Mouse (Mus musculus): ENCODE data around the gene Pla2g7.

The Pla2g7 gene

DNA sequence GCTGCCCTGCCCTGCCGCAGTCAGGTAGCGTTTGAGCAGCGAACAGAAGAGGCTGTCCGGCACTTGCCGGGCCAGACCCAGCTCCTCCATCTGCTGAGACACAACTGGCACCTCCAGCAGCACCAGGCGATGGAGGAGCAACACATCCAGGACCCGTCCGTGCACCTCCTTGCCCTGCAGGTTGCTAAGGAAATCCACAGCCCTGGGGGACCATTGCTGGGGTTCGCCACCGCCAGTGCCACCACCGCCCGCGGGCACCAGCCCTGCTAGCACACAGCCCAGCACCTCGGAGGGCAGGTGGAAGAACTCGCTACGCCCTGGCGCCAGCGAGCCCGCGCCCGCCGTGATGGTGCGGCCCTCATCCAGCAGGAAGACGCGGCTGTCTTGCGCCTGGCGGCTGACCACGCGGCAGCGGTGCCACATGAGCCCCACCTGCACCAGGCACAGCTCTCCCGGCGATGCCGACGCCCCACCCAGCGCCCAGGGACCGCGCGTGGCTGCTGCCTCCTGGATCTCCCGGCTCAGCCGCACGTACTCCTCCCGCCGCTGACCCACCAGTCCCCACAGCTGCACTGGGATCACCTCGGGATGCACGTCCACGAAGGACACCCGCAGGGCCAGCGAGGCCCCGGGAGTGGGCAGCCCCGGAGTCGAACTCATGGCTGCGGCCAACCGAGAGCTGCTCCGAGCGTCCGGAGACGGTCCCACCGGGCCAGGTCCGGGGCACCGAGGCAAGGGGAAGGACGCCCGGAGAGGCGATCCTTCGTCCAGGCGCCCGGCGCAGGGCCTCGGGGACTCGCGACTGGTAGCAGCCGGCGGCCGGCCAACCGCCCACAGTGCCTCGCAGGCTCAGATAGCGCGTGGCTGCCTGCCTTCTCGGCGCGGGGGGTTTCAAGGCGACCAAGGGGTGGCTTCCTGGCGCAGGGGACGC, 61.9 kb downstream of the Pla2g7 start, which contains the start of gene Tdrd6:
TSS of gene Tdrd6 (minus strand) at position 804 of the 931 bp plus-strand sequence.
- in situ Hi-C loops (cut with MboI; ENCODE audit: low pct_unique_long_range_greater_than_20kb in 1 of 2, low sequenced_read_pairs in 2 of 2, unreplicated experiment in 1 of 2): no loop called here

DNA sequence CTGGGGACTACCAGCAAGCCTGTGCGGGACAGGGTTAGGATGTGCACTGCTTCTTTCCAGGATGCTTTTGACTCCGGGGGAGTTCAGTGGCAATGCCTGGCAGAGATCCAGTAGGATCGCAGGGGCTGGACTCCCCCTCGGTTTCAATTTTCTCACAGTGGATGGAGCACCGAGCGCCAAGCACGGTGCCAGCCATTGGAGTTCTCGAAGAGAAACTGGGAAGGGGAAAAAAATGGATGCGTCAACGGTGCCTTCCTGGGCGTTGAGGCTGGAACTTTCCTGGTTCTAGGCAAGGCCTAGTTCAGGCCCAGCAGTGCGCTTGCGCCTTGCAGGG, 62.5 kb downstream of the Pla2g7 start:
- in situ Hi-C loops (cut with MboI; ENCODE audit: low pct_unique_long_range_greater_than_20kb in 1 of 2, low sequenced_read_pairs in 2 of 2, unreplicated experiment in 1 of 2): no loop called here

DNA sequence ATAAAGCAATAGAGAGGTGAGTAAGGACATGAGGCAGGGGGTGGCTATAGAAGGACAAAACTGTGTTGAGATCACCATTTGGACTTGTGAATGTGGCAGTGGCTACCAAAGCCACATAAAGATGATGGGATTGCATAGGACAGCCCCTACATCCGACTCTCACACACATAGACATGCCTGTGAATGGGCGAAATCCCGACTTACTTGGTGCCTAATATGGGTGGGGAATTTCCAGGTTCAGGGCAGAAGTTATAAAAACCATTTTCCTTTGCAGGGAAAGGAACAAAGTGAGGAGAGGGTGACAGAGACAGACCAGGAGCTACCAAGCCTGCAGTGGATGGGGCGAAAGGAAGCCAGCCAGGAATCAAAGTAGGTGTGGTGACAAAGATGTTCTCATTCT, 69.2 kb downstream of the Pla2g7 start:
- in situ Hi-C loops (cut with MboI; ENCODE audit: low pct_unique_long_range_greater_than_20kb in 1 of 2, low sequenced_read_pairs in 2 of 2, unreplicated experiment in 1 of 2): no loop called here

DNA sequence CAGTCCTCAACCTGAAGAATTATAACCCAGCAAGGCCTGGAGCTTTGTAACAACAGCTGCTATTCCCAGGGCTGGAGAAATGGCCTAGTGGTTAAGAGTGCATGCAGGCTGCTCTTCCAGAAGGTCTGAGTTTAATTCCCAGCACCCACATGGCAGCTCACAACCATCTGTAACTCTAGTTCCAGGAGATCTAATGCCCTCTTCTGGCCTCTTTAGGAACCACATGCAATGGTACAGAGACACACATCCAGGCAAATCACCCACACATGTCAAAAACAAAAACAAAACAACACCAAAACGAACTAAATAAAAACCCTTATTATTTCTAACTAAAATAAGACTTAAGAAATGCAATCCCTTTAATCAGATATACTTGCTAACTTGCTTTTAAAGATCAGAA, 72.9 kb downstream of the Pla2g7 start:
- in situ Hi-C loops (cut with MboI; ENCODE audit: low pct_unique_long_range_greater_than_20kb in 1 of 2, low sequenced_read_pairs in 2 of 2, unreplicated experiment in 1 of 2): no loop called here

DNA sequence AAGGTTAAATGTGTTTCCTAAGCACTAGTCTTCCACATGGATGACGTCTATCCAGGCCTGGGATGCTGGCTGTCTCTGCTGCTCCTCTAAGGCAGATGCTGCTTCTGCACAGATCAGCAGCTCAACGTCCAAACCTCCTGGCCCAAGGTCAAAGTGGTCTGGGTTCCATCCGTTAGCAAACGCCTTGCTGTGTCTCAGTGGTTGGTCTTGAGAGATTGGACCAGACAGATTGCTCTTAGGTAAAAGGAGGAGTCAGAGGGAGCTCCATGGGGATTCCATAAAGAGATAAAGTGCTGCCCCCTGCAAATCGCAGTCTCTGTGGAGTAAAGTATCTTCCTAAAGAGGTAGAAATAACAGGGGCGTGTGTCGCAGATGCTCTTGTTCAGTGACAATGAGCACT, 75.3 kb downstream of the Pla2g7 start:
- in situ Hi-C loops (cut with MboI; ENCODE audit: low pct_unique_long_range_greater_than_20kb in 1 of 2, low sequenced_read_pairs in 2 of 2, unreplicated experiment in 1 of 2): no loop called here

DNA sequence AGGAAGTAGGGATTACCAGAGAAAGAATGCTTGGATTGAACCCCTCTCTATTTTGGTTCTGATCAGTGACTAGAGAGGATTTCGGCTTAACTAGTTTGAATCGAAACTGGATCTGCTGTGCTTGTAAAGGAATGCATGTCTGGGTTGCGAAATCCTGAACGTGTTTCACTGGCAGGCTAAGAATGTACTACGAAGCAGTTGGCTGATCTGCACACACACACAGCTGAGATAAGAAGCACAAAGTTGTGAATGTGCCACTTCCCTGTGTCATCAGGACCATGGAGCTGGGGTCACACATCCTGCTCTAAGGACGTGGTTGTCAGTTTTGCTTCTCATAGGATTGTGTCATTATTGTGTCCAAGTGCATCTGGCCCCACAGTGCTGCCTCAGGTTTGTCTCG, 76.5 kb downstream of the Pla2g7 start:
- in situ Hi-C loops (cut with MboI; ENCODE audit: low pct_unique_long_range_greater_than_20kb in 1 of 2, low sequenced_read_pairs in 2 of 2, unreplicated experiment in 1 of 2): no loop called here

DNA sequence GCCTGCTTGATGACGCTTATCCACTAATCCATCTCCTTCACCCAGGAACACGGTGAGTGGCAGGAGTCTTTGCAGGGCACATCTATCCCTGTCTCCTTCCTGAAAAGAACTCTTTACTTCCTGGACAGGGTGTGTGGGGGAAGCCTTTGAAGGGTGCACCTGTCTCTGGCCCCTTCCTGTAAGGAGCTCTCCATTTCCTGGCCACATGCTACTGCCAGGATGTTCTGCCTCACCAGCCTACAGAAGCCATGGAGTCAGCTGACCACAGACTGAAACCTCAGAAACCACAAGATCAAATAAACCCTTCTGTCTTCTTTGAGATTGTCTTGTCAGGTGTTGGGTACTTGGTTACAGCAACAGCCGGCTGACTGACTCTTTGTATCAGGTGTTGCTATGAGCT, 77.2 kb downstream of the Pla2g7 start:
- in situ Hi-C loops (cut with MboI; ENCODE audit: low pct_unique_long_range_greater_than_20kb in 1 of 2, low sequenced_read_pairs in 2 of 2, unreplicated experiment in 1 of 2): no loop called here

DNA sequence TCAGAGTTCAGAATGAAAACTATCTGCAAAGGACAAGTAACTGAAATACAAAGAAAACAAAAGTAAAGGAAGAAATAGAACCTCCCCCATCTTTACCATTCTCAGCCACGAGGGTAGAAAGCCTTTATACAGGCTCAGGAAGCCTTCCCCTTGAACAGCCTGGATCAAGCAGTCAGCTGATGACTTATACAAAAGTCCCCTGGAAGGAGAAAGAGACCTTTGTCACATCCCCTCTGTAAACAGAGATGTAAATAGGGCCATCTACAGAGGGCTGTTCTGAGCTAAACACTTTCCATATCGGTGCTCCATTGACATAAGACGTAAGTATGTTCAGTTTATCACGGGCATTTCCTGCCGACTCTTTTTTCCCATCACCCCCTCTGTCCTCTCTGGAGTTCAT, 79.0 kb downstream of the Pla2g7 start:
- in situ Hi-C loops (cut with MboI; ENCODE audit: low pct_unique_long_range_greater_than_20kb in 1 of 2, low sequenced_read_pairs in 2 of 2, unreplicated experiment in 1 of 2): no loop called here

DNA sequence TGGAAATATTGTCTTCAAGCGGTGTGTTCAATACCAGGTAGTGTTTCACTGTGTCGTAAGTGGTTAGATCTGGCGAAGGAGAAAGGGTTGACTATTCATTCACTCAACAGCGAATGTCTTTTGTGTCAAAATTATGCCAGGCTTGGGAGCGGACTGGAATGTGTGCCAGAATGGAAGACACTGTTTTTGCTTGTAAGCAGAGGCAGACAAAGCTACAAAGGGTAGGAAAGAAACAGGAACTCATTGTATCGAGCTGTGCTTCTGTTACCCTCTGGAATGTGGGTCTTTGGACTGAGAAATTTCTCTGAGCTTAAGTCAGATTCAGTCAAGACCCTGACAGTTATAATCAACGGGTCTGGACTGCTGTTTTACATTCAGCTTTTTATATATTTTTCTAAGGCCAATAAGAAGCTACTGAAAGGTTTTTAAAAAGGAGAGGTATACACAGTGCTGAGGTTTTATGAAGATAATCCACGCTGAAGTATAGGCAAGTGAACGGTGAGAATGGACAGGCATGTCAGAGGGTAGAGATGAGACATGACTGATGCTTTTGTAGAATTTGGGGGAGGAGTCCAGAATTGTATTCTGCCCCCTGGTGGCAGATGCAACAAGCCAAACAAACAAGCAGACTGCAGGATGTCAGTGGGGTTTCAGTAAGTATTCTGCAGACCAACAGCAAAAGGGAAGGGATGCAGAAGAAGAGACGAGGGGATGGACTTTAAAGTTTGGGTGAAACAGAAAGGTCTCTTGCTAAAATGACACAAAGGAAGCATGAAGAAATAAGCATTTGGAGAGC, 81.9 kb downstream of the Pla2g7 start:
- in situ Hi-C loops (cut with MboI; ENCODE audit: low pct_unique_long_range_greater_than_20kb in 1 of 2, low sequenced_read_pairs in 2 of 2, unreplicated experiment in 1 of 2): no loop called here

DNA sequence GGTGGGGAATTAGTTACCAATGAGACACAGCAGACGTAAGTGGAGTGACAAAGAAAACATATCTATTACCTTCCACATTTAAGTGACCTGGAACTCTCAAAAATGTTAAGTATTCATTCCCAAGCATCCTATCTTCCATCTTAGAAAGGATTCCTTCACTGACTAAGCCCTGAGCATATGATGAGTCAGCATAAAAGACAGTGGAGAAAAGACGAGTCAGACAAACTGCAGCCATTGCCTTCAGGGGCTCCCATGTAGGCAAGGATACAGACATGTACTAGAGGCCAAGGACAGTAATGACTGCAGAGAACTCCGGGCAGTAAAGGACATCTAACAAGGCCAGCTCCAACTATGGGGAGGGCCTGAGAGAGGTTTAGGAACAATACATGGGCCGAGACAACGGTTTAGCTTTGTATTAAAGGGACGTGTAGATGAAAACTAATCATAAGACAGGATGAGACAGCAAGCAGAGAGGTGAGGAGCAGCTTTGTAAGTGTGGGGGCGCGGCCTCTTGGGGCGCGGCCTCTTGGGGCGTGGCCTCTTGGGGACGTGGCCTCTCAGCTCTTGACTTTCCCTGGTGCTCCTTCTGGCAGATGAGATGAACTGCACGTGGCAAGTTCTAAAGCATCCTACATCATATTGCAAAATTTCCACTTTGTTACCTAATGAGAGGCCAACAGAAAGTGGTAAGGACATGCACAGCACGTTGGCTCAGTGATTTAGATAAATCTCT, 83.6 kb downstream of the Pla2g7 start:
- in situ Hi-C loops (cut with MboI; ENCODE audit: low pct_unique_long_range_greater_than_20kb in 1 of 2, low sequenced_read_pairs in 2 of 2, unreplicated experiment in 1 of 2): no loop called here

All from mouse embryonic stem cell (cell line).